10 mouse cellular contexts compared by ENCODE assay signal in the genomic region with DNA sequence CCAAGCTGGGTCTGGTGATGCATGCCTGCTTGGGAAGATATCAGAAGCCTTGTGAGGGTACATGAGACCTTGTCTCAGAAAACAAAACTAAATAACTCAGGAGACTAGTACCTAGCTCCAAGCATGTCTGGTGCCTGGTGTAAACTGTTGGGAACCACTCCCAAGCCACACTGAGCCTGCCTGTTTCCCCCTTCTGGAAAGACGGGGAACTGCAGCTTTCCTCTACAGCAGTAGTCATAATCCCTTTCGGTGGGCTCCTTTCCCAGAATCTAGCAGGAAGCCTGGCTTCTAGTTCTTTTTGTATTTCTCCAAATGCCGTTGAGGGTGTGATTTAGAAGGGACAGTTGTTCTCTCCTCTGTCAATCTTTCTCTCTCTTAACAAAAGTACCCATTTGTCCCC. TPM values are rescaled to one million over a fixed set of nuclear protein-coding genes. Genes with fewer than 3 reads are reported as not detected.
DNase-seq lines count a peak whose midpoint lies in the region; ATAC-seq and TF ChIP-seq lines count a peak whose summit lies in the region.
"Had no signal": no experiment of that assay in that cellular context is flagged by ENCODE, and none has a peak within 500 bp of the region (broad histone marks: within the 10 kb centered on the region; RNA-seq: fewer than 3 reads in every experiment).

No protein-coding gene starts in this region.

- H3K4me2 ChIP-seq in kidney, embryonic 14.5 days (replicated peaks; ENCODE audit: low read depth, low read length) = no peak overlapping the region
- H3K4me2 ChIP-seq in kidney, postnatal 0 days (ENCODE audit: low read length) = no peak overlapping the region
- H3K4me2 ChIP-seq: limb, embryonic 15.5 days; stomach, embryonic 15.5 days had no signal

- ATAC-seq in kidney, embryonic 14.5 days (ENCODE audit: low FRiP score, low TSS enrichment) = no peak
- no peak for ATAC-seq in G1E (ENCODE audit: extremely low read depth, insufficient number of reproducible peaks, low FRiP score, poor library complexity, severe bottlenecking)
- ATAC-seq in kidney, postnatal 0 days (replicated peaks; ENCODE audit: low FRiP score, low read depth) = no peak
- ATAC-seq in inflammation-experienced regulatory T-cells, adult 6 months = no peak

- TF ChIP-seq CTCF in G1E (IDR thresholded peaks at IDR 0.05; ENCODE audit: low read depth, low read length) = peak; percentile 74
- TF ChIP-seq CTCF in kidney, postnatal 0 days (IDR thresholded peaks at IDR 0.05; ENCODE audit: low read depth) = peak; percentile 81

- no peaks in the 10 kb centered on the region for H3K9me3 ChIP-seq in kidney, embryonic 14.5 days (ENCODE audit: control insufficient read depth, low read length)
- H3K9me3 ChIP-seq in G1E (replicated peaks) = no peaks in the 10 kb centered on the region
- H3K9me3 ChIP-seq in kidney, postnatal 0 days (replicated peaks; ENCODE audit: low read length) = no peaks in the 10 kb centered on the region
- H3K9me3 ChIP-seq: limb, embryonic 15.5 days; stomach, embryonic 15.5 days had no signal

- DNase-seq in kidney, adult 11 months = peak; percentile 27
- DNase-seq in B cell, adult 2 months = peak; percentile 62 to 63
- DNase-seq in G1E (ENCODE audit: low spot score) = peak; percentile 29
- peak; percentile 41 to 50 for DNase-seq in cerebellum, postnatal 36 days
- peak; percentile 80 for DNase-seq in kidney, postnatal 0 days (ENCODE audit: low spot score)
- peak; percentile 73 for DNase-seq in mesoderm, embryonic 11.5 days (ENCODE audit: low read depth, low spot score)

- no peak overlapping the region for H3K9ac ChIP-seq in kidney, embryonic 14.5 days (ENCODE audit: low read depth, low read length)
- no peak overlapping the region for H3K9ac ChIP-seq in kidney, postnatal 0 days (ENCODE audit: low read depth, low read length)
- H3K9ac ChIP-seq: limb, embryonic 15.5 days; stomach, embryonic 15.5 days had no signal

- H3K4me1 ChIP-seq in kidney, embryonic 14.5 days (ENCODE audit: control insufficient read depth, insufficient read depth, low read length) = 0 out of 2 replicates have a peak, but pooled peaks cover 8% of the 10 kb centered on the region
- H3K4me1 ChIP-seq in G1E (ENCODE audit: insufficient read depth, low read depth, low read length) = peaks cover 2% of the 10 kb centered on the region; the same call in 1 of the 2 replicates
- H3K4me1 ChIP-seq in kidney, postnatal 0 days (replicated peaks; ENCODE audit: insufficient read depth, low read length) = peaks cover under 1% of the 10 kb centered on the region; the same call in 1 of the 2 replicates

- no peak overlapping the region for H3K4me3 ChIP-seq in kidney, embryonic 14.5 days (ENCODE audit: low read length)
- H3K4me3 ChIP-seq in G1E (ENCODE audit: low read depth, low read length) = no peak overlapping the region
- no peak overlapping the region for H3K4me3 ChIP-seq in kidney, postnatal 0 days (replicated peaks; ENCODE audit: low read depth, low read length)
- H3K4me3 ChIP-seq: limb, embryonic 15.5 days; stomach, embryonic 15.5 days had no signal

- WGBS in kidney, embryonic 14.5 days = 20% methylated on average over 3 of the region's 3 CpGs
- 20% methylated on average over 3 of the region's 3 CpGs for WGBS in kidney, postnatal 0 days

- H3K36me3 ChIP-seq in kidney, embryonic 14.5 days (ENCODE audit: control insufficient read depth, insufficient read depth, low read length) = no peaks in the 10 kb centered on the region
- H3K36me3 ChIP-seq in G1E (replicated peaks) = no peaks in the 10 kb centered on the region
- no peaks in the 10 kb centered on the region for H3K36me3 ChIP-seq in kidney, postnatal 0 days (ENCODE audit: insufficient read depth, low read length)
- H3K36me3 ChIP-seq: limb, embryonic 15.5 days; stomach, embryonic 15.5 days had no signal

- no peak overlapping the region for H3K27ac ChIP-seq in kidney, embryonic 14.5 days (ENCODE audit: low read depth, low read length)
- no peak overlapping the region for H3K27ac ChIP-seq in kidney, postnatal 0 days
- H3K27ac ChIP-seq: limb, embryonic 15.5 days; stomach, embryonic 15.5 days had no signal

- peaks cover 45% of the 10 kb centered on the region for H3K27me3 ChIP-seq in kidney, embryonic 14.5 days (ENCODE audit: control insufficient read depth, insufficient read depth, low read length)
- H3K27me3 ChIP-seq in G1E (ENCODE audit: insufficient read depth, low read length) = peaks cover 56% of the 10 kb centered on the region
- peaks cover 27% of the 10 kb centered on the region for H3K27me3 ChIP-seq in kidney, postnatal 0 days (ENCODE audit: insufficient read depth, low read length)

RNA-seq across cellular contexts. Expression of a gene that starts 2.6 kb away (rescaled TPM):
- polyA plus RNA-seq in kidney, embryonic 14.5 days (2014; fragmentation: Nextera tagmentation; extraction: Ambion mirVana) = not detected in 2 replicates
- total RNA-seq in G1E (2014; fragmentation: Nextera tagmentation) = not detected in 2 replicates
- not detected in 2 replicates for total RNA-seq in G1E (2017)
- polyA plus RNA-seq in G1E (2012) = 0.03 and 0.17 TPM in 2 replicates
- not detected in 2 replicates for polyA plus RNA-seq in kidney, postnatal 0 days (2015; fragmentation: Nextera tagmentation; extraction: Ambion mirVana)
- not detected for polyA plus RNA-seq in inflammation-experienced regulatory T-cells, adult 6 months (2017; shearing (Covaris generic))

RNA-seq across cellular contexts. Expression of a gene that starts 23.9 kb away (rescaled TPM):
- polyA plus RNA-seq in kidney, embryonic 14.5 days (2014; fragmentation: Nextera tagmentation; extraction: Ambion mirVana) = 189 and 190 TPM in 2 replicates
- total RNA-seq in G1E (2014; fragmentation: Nextera tagmentation) (49.2 and 59.6 TPM in 2 replicates), G1E (2017) (41.8 and 44.2 TPM in 2 replicates)
- 67.9 and 77.6 TPM in 2 replicates for polyA plus RNA-seq in G1E (2012)
- polyA plus RNA-seq in kidney, postnatal 0 days (2015; fragmentation: Nextera tagmentation; extraction: Ambion mirVana) = 372 and 395 TPM in 2 replicates
- polyA plus RNA-seq in inflammation-experienced regulatory T-cells, adult 6 months (2017; shearing (Covaris generic)) = 100 to 1,000 TPM; 123 to 175 (median 136) TPM

Comparison
In these comparisons a context has a peak if more than half of its experiments do, and no peak if none do; other contexts are left out.
1. DNase-seq: peak in every context shown above with its lines; median percentile 80 in kidney, postnatal 0 days; 73 in mesoderm, embryonic 11.5 days; 62 in B cell, adult 2 months; 46 in cerebellum, postnatal 36 days; 29 in G1E; 27 in kidney, adult 11 months.